8 mouse cellular contexts compared by ENCODE assay signal in genomic region chr8:110217681-110218131, GRCm38 (mm10). TPM values are rescaled to one million over a fixed set of nuclear protein-coding genes. Genes with fewer than 3 reads are reported as not detected.
DNase-seq lines count a peak whose midpoint lies in the region; ATAC-seq lines count a peak whose summit lies in the region.

No protein-coding gene starts in this region.

- ATAC-seq in hindbrain, embryonic 11.5 days (ENCODE audit: low FRiP score): peak; percentile 100

- peak; percentile 100 for DNase-seq in Muller cell, postnatal 12 days (ENCODE audit: inconsistent ontology term)
- peak; percentile 100 for DNase-seq in cerebellum, adult 9-11 months
- peak; percentile 99 to 100 for DNase-seq in frontal cortex, adult 2 months (ENCODE audit: extremely low spot score in 1 of 2, low spot score in 1 of 2)
- DNase-seq in hindbrain, embryonic 11.5 days (ENCODE audit: low spot score): peak; percentile 100
- peak; percentile 100 for DNase-seq in layer of hippocampus, postnatal 10 days (ENCODE audit: low spot score in 2 of 2)
- DNase-seq in lung, postnatal 10 days: peak; percentile 100
- DNase-seq in ovary, postnatal 36 days (ENCODE audit: low spot score): peak; percentile 100
- DNase-seq in thymus, postnatal 25 days: peak; percentile 99

- peak overlapping the region; percentile 67 for H3K4me2 ChIP-seq in hindbrain, embryonic 11.5 days (replicated peaks; ENCODE audit: low read depth, low read length)

- H3K9me3 ChIP-seq in hindbrain, embryonic 11.5 days (ENCODE audit: control insufficient read depth, low read length): no peaks in the 10 kb centered on the region

- peak overlapping the region; percentile 33; the same call in 1 of the 2 replicates for H3K9ac ChIP-seq in hindbrain, embryonic 11.5 days (ENCODE audit: low read depth, low read length)

- peak overlapping the region; percentile 52 for H3K4me3 ChIP-seq in hindbrain, embryonic 11.5 days (ENCODE audit: low read depth, low read length)

- WGBS in hindbrain, embryonic 11.5 days: under 1% methylated on average over 40 of the region's 43 CpGs

- H3K27ac ChIP-seq in hindbrain, embryonic 11.5 days (ENCODE audit: low read depth, low read length): no peak overlapping the region

- H3K27me3 ChIP-seq in hindbrain, embryonic 11.5 days (ENCODE audit: control insufficient read depth, insufficient read depth, low read length): no peaks in the 10 kb centered on the region

- no peaks in the 10 kb centered on the region for H3K4me1 ChIP-seq in hindbrain, embryonic 11.5 days (replicated peaks; ENCODE audit: control insufficient read depth, insufficient read depth, low read length)

- H3K36me3 ChIP-seq in hindbrain, embryonic 11.5 days (ENCODE audit: control insufficient read depth, insufficient read depth, low read length): peaks cover 6% of the 10 kb centered on the region

RNA-seq across cellular contexts. Expression of gene Cmtr2, which starts 2.2 kb away (rescaled TPM):
- polyA plus RNA-seq in frontal cortex, adult 2 months (2012; rRNA removed): 12.0 TPM in 2 replicates
- 10.5 and 12.5 TPM in 2 replicates for polyA plus RNA-seq in hindbrain, embryonic 11.5 days (2014; fragmentation: Nextera tagmentation; extraction: Ambion mirVana)
- 1 to 10 TPM; 6.1 to 6.7 TPM for total RNA-seq in layer of hippocampus, postnatal 10 days (2021)

RNA-seq across cellular contexts. Expression of gene Hydin, which starts 49.1 kb away (rescaled TPM):
- 0.55 and 0.74 TPM in 2 replicates for polyA plus RNA-seq in frontal cortex, adult 2 months (2012; rRNA removed)
- polyA plus RNA-seq in hindbrain, embryonic 11.5 days (2014; fragmentation: Nextera tagmentation; extraction: Ambion mirVana): 0.33 and 0.36 TPM in 2 replicates
- 1 to 10 TPM; 1.0 to 1.4 TPM for total RNA-seq in layer of hippocampus, postnatal 10 days (2021)

RNA-seq across cellular contexts. Expression of gene Calb2, which starts 49.7 kb away (rescaled TPM):
- polyA plus RNA-seq in frontal cortex, adult 2 months (2012; rRNA removed): 368 and 421 TPM in 2 replicates
- 27.5 and 38.2 TPM in 2 replicates for polyA plus RNA-seq in hindbrain, embryonic 11.5 days (2014; fragmentation: Nextera tagmentation; extraction: Ambion mirVana)
- total RNA-seq in layer of hippocampus, postnatal 10 days (2021): 100 to 1,000 TPM; 106 to 116 TPM
